In the genomic region with DNA sequence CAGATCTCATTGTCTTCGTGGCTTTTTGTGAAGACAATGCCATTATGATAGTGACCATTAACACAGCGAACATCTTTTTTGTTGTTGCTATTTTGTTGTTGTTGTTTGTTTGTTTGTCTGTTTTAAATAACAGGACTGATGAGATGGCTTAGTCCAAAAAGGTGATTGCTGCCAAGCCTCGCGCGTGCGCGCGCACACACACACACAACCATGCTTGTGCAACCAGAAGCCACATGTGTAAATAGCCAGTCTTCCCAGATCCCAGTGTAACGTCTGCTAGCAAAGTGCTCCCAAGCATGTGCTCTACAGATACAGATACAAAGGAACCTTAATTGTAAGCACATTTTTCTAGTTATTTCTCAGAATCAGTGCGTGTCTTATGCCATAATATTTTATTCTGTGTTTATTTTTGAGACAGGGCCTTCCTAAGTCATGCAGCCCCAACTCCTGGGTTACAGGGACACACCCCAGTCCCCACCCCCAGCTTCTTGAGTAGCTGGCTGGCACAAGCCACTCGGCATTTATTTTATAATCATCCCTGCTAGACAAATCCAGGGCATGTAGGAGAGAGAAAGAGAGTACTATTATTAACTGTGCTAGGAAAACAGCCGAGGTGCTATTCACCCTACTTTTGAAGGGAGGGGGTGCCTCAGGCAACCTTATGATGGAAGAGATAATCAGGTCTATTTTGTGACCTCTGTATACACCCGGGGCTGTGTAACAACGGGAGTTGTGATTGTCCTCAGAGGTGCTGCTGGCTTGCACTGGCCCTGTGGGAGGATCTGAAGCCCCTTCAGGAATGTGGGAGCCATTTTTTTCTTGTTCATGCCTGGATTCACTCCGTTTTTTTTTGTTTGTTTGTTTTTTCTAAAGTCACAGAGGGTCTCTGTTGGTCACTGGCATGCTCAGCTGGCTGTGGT, we compare ENCODE assay signal across 11 mouse cellular contexts. TPM values are rescaled to one million over a fixed set of nuclear protein-coding genes. Genes with fewer than 3 reads are reported as not detected.
DNase-seq lines count a peak whose midpoint lies in the region; ATAC-seq lines count a peak whose summit lies in the region.
"Had no signal": no experiment of that assay in that cellular context is flagged by ENCODE, and none has a peak within 500 bp of the region (broad histone marks: within the 10 kb centered on the region; RNA-seq: fewer than 3 reads in every experiment).

No protein-coding gene starts in this region.

- H3K4me2 ChIP-seq in kidney, embryonic 14.5 days (replicated peaks; ENCODE audit: low read depth, low read length), result no peak overlapping the region
- H3K4me2 ChIP-seq in embryonic facial prominence, embryonic 15.5 days (replicated peaks), result no peak overlapping the region
- peak overlapping the region; percentile 22 for H3K4me2 ChIP-seq in stomach, embryonic 16.5 days (ENCODE audit: low read depth, low read length)
- H3K4me2 ChIP-seq: neural tube, embryonic 13.5 days had no signal

- H3K9me3 ChIP-seq in kidney, embryonic 14.5 days (ENCODE audit: control insufficient read depth, low read length), result no peaks in the 10 kb centered on the region
- H3K9me3 ChIP-seq in embryonic facial prominence, embryonic 15.5 days (replicated peaks), result no peaks in the 10 kb centered on the region
- 0 out of 2 replicates have a peak, but pooled peaks cover 3% of the 10 kb centered on the region for H3K9me3 ChIP-seq in stomach, embryonic 16.5 days (replicated peaks; ENCODE audit: control insufficient read depth, low read length)
- H3K9me3 ChIP-seq: G1E; neural tube, embryonic 13.5 days had no signal

- 66% methylated on average over 15 of the region's 15 CpGs for WGBS in kidney, embryonic 14.5 days
- 50% methylated on average over 15 of the region's 15 CpGs for WGBS in embryonic facial prominence, embryonic 15.5 days
- WGBS in stomach, embryonic 16.5 days, result 64% methylated on average over 15 of the region's 15 CpGs

- peaks cover 4% of the 10 kb centered on the region; the same call in 1 of the 2 replicates for H3K4me1 ChIP-seq in kidney, embryonic 14.5 days (ENCODE audit: control insufficient read depth, insufficient read depth, low read length)
- H3K4me1 ChIP-seq in embryonic facial prominence, embryonic 15.5 days, result peaks cover 12% of the 10 kb centered on the region; the same call in 1 of the 2 replicates
- H3K4me1 ChIP-seq in stomach, embryonic 16.5 days (ENCODE audit: control insufficient read depth, insufficient read depth, low read length), result peaks cover 4% of the 10 kb centered on the region; the same call in 1 of the 2 replicates
- H3K4me1 ChIP-seq: neural tube, embryonic 13.5 days had no signal

- ATAC-seq in kidney, embryonic 14.5 days (ENCODE audit: low FRiP score, low TSS enrichment), result no peak
- ATAC-seq in embryonic facial prominence, embryonic 15.5 days (ENCODE audit: insufficient number of reproducible peaks, low FRiP score, low TSS enrichment, low read depth), result no peak
- no peak for ATAC-seq in stomach, embryonic 16.5 days (ENCODE audit: insufficient read depth, low FRiP score)

- intact Hi-C loops in left cerebral cortex, postnatal 14 days (cut with DNase I), result no loop called here

- H3K36me3 ChIP-seq in kidney, embryonic 14.5 days (ENCODE audit: control insufficient read depth, insufficient read depth, low read length), result no peaks in the 10 kb centered on the region
- no peaks in the 10 kb centered on the region for H3K36me3 ChIP-seq in embryonic facial prominence, embryonic 15.5 days
- no peaks in the 10 kb centered on the region for H3K36me3 ChIP-seq in stomach, embryonic 16.5 days (ENCODE audit: control insufficient read depth, insufficient read depth, low read length)
- H3K36me3 ChIP-seq: G1E; neural tube, embryonic 13.5 days had no signal

- H3K27ac ChIP-seq in kidney, embryonic 14.5 days (ENCODE audit: low read depth, low read length), result peak overlapping the region; percentile 14; the same call in 1 of the 2 replicates
- H3K27ac ChIP-seq in embryonic facial prominence, embryonic 15.5 days (replicated peaks), result peak overlapping the region; percentile 36; the same call in 1 of the 2 replicates
- peak overlapping the region; percentile 41; the same call in 1 of the 2 replicates for H3K27ac ChIP-seq in stomach, embryonic 16.5 days (ENCODE audit: low read length)
- H3K27ac ChIP-seq: neural tube, embryonic 13.5 days had no signal

- H3K9ac ChIP-seq in kidney, embryonic 14.5 days (ENCODE audit: low read depth, low read length), result no peak overlapping the region
- H3K9ac ChIP-seq in embryonic facial prominence, embryonic 15.5 days, result no peak overlapping the region
- no peak overlapping the region for H3K9ac ChIP-seq in stomach, embryonic 16.5 days (ENCODE audit: low read length)
- H3K9ac ChIP-seq: neural tube, embryonic 13.5 days had no signal

- DNase-seq in kidney, adult 11 months, result no peak
- DNase-seq in right cerebral cortex, adult 18-20 months, result peak; percentile 9
- no peak for DNase-seq in right cerebral cortex, postnatal 36 days (ENCODE audit: low spot score in 2 of 2)
- no peak for DNase-seq in left cerebral cortex, postnatal 14 days (ENCODE audit: low spot score in 2 of 2)
- DNase-seq: cerebellum, adult 2 months; right cerebral cortex, postnatal 25 days had no signal

- no peak overlapping the region for H3K4me3 ChIP-seq in kidney, embryonic 14.5 days (ENCODE audit: low read length)
- H3K4me3 ChIP-seq in embryonic facial prominence, embryonic 15.5 days (replicated peaks), result no peak overlapping the region
- no peak overlapping the region for H3K4me3 ChIP-seq in stomach, embryonic 16.5 days (replicated peaks; ENCODE audit: low read length)
- H3K4me3 ChIP-seq: neural tube, embryonic 13.5 days had no signal

- H3K27me3 ChIP-seq in kidney, embryonic 14.5 days (ENCODE audit: control insufficient read depth, insufficient read depth, low read length), result no peaks in the 10 kb centered on the region
- H3K27me3 ChIP-seq in embryonic facial prominence, embryonic 15.5 days, result no peaks in the 10 kb centered on the region
- H3K27me3 ChIP-seq in stomach, embryonic 16.5 days (ENCODE audit: control insufficient read depth, insufficient read depth, low read length), result no peaks in the 10 kb centered on the region
- H3K27me3 ChIP-seq: neural tube, embryonic 13.5 days had no signal

RNA-seq across cellular contexts. Expression of a gene that starts 44.7 kb away (rescaled TPM):
- 0.57 and 1.5 TPM in 2 replicates for polyA plus RNA-seq in kidney, embryonic 14.5 days (2014; fragmentation: Nextera tagmentation; extraction: Ambion mirVana)
- 3.1 and 3.9 TPM in 2 replicates for polyA plus RNA-seq in embryonic facial prominence, embryonic 15.5 days (2015; fragmentation: Nextera tagmentation; extraction: Ambion mirVana)
- polyA plus RNA-seq in stomach, embryonic 16.5 days (2015; fragmentation: Nextera tagmentation; extraction: Ambion mirVana), result 0.15 and 0.23 TPM in 2 replicates
- 10 to 100 TPM; 12.1 to 16.3 TPM for total RNA-seq in left cerebral cortex, postnatal 14 days (2021)
- polyA plus RNA-seq: G1E had no signal
